Mouse (Mus musculus) neural tube, embryonic 10.5 days (tissue): ENCODE measurements around the gene Shisa8.

Experiments
- DNase-seq: peaks from one replicate; pipeline ENCODE4 v3.0.0-alpha.2; 2017; ENCODE audit warnings: low spot score; ENCODE audit errors: extremely low spot score

Gene Shisa8

GRCm38 (mm10) chr15:82206365-82207104, 6.1 kb downstream of the Shisa8 start:
- no peak for DNase-seq

GRCm38 (mm10) chr15:82204680-82205371, 7.8 kb downstream of the Shisa8 start:
- DNase-seq: no peak

GRCm38 (mm10) chr15:82203611-82204351, 8.8 kb downstream of the Shisa8 start:
- DNase-seq: no peak

GRCm38 (mm10) chr15:82203090-82203489, 9.5 kb downstream of the Shisa8 start:
- no peak for DNase-seq

GRCm38 (mm10) chr15:82202086-82202485, 10.5 kb downstream of the Shisa8 start:
- DNase-seq: no peak

- no peak for DNase-seq
These were observed 13.1 kb downstream of the Shisa8 start for GRCm38 (mm10) chr15:82199546-82199945.

GRCm38 (mm10) chr15:82198342-82198741, 14.3 kb downstream of the Shisa8 start:
- no peak for DNase-seq

GRCm38 (mm10) chr15:82197937-82198336, 14.7 kb downstream of the Shisa8 start:
- no peak for DNase-seq

- DNase-seq: no peak
These were observed 15.3 kb downstream of the Shisa8 start for GRCm38 (mm10) chr15:82197246-82197750.

- no peak for DNase-seq
These were observed 16.3 kb downstream of the Shisa8 start for GRCm38 (mm10) chr15:82196300-82196699.

- no peak for DNase-seq
These were observed 20.0 kb downstream of the Shisa8 start for GRCm38 (mm10) chr15:82192617-82193016.

GRCm38 (mm10) chr15:82188481-82189240, 24.0 kb downstream of the Shisa8 start:
- no peak for DNase-seq

- DNase-seq: no peak
These were observed 24.7 kb downstream of the Shisa8 start for GRCm38 (mm10) chr15:82187924-82188323.

- DNase-seq: no peak
These were observed 25.2 kb downstream of the Shisa8 start for GRCm38 (mm10) chr15:82187401-82187800.

GRCm38 (mm10) chr15:82186931-82187330, 25.7 kb downstream of the Shisa8 start:
- DNase-seq: no peak

- DNase-seq: no peak
These were observed 26.5 kb downstream of the Shisa8 start for GRCm38 (mm10) chr15:82186131-82186530.

- no peak for DNase-seq
These were observed 27.4 kb downstream of the Shisa8 start for GRCm38 (mm10) chr15:82185062-82185783.

GRCm38 (mm10) chr15:82184656-82185055, 28.0 kb downstream of the Shisa8 start:
- no peak for DNase-seq

GRCm38 (mm10) chr15:82184183-82184582, 28.4 kb downstream of the Shisa8 start:
- DNase-seq: no peak

GRCm38 (mm10) chr15:82183596-82183995, 29.0 kb downstream of the Shisa8 start:
- no peak for DNase-seq

- no peak for DNase-seq
These were observed 30.3 kb downstream of the Shisa8 start for GRCm38 (mm10) chr15:82182311-82182710.
